Mouse (Mus musculus) hematopoietic stem cell, adult 5-6 weeks (primary cell): ENCODE measurements at regions not wholly inside any gene's neighbourhood (a gene's known extent, or its start where the extent isn't known, plus 50 kb on each side); places are given as distances from the start of the nearest gene placed in this dataset.

ENCODE experiments used
- ATAC-seq, 2 experiments: fragments of 125-278 bp in 1 of 2; replicated peaks in 1 of 2; 2 replicates each; pipeline ENCODE4 v1.8.0; 2016 to 2017; ENCODE audit warnings: inconsistent platforms in 2 of 2, mild to moderate bottlenecking in 2 of 2, moderate number of reproducible peaks in 2 of 2, low read depth in 1 of 2, moderate TSS enrichment in 1 of 2; ENCODE audit not compliant: low FRiP score in 2 of 2, poor library complexity in 2 of 2, severe bottlenecking in 2 of 2, insufficient read depth in 1 of 2, low TSS enrichment in 1 of 2

DNA sequence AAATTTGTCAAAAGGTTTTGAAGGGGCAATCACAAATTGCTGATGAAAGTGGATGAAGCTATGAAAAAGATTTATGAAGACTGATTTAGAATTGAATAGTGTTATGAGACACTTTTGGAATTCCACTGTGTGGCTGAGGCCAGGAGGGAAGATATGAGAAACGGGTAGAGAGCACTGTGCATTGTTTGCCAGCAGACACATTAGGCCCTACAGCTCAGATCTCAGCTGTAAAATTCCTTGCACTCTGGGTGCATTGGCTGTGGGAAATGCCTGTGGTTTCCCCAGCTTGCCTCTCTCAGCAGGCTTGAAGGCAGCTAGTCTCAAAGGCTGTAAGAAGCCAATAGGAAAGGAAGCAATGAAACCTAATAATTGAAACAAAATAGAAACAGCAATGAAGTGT, 444.3 kb downstream of the Bckdhb start:
- ATAC-seq: peak; percentile 51 to 65; a peak in 3 of 4 replicates

DNA sequence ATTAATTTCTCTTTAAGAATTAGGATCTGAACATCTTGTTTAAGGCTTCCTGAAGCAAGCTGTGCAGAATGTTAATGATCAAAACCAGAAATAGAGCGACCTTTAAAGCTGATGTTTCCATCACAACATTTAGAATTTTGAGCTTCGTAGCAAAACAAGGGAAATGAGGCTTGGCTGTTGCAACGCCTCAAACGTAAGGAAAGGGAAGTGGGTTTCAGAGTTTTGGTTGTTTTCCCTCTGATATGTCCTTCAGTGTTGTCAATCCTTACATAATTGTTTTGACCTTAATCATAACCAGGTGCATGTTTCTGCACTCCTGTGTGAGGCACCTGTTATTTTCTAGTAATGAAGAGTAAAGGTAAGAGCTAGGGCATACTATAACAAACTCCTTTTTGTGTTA, 445.3 kb downstream of the Bckdhb start:
- ATAC-seq: peak; percentile 29 to 46; a peak in 2 of 4 replicates

DNA sequence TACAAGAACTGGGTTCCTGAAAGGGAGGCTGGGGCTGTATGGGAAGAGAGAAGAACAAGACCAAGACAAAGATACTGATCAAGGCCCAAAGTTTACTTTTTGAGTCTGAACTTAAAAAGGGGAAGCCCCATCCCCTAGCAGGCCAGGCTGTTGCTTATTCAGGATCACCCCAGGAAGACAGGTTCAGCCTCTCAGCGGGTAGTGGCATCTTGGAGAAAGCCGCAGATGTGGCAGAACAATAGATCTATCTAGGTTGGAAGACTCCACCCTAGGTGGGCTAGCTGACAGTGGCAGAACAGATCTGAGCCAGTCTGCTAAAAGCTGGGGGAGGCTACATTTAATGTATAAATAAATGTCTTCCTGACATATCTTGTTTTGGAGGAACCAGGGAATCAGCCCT, 450.8 kb downstream of the Bckdhb start:
- ATAC-seq: no peak

DNA sequence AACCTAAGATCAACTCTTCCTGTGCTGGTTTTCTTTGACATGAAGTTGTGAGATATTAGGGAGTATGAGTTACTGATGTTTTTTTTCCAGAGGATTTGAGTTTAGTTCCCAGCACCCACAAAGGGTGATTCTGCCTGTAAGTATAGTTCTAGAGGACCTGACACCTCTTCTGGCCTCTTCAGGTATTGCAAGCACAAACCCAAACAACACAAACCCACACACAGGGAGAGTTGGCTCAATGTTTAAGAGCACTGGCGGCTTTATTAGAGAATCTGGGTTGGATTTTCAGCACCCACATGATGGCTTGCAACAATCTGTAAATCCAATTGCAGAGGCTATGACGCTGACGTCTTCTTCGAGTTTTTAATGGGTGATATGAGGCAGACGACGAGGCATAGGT, 451.7 kb downstream of the Bckdhb start:
- no peak for ATAC-seq

- no peak; a peak in 1 of 4 replicates for ATAC-seq
These were observed 457.0 kb downstream of the Bckdhb start for GRCm38 (mm10) chr9:84381942-84382341.

GRCm38 (mm10) chr9:84389831-84390230, 464.9 kb downstream of the Bckdhb start:
- ATAC-seq: no peak

DNA sequence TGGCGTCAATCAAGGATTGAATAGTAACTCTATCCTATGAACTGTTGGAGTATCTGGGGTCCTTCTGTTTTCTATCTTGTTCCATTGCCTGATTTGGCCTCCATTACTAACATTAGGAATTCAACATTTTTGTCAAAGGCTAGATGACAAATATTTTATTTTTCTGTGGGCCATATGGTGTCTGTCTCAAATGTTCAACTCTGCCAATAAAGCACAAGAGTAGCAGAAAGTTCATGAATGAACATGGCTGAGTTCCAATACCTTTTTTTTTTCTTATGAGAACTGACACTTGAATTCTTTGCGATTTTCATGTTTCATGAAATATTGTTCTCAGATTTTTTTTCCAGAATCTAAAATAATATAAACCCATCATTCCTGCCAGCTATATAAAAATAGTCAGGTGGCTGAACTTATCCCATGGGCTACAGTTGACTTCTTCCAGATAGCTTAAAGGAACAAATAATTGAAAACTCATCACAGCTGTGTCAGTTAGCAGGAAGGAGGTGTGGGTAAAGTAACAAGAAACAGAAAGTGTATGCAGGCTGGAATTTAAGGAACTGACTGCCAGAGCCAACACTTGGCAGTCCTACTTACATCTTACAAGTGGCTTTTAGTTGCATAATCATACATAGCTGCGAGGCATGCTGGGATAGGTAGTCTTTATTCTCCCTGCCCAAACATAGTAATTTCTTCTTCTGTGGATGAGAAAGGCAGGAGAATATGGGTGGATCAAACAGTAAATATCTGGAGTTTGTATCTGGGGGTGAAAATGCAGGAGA, 469.8 kb downstream of the Bckdhb start:
- peak; percentile 97 to 99 for ATAC-seq

DNA sequence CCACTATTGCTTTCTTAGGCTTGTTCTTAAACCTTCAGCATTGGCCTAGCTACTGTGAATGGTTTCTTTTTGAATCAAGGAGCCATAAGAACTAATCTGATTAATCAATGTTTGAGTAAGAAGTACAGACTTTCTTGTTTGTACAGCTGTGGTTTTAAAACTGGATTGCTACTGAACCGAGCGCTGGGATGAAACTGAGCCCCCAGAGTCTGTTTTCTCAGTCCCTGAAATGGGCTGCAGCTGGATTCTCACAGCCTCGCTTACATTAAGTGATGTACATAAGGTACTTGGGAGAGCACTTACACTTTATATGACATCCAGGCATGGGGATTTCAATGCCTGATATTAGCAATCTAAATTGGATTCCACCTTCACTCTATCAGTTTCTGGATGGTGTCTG, 474.5 kb downstream of the Bckdhb start:
- ATAC-seq: no peak

DNA sequence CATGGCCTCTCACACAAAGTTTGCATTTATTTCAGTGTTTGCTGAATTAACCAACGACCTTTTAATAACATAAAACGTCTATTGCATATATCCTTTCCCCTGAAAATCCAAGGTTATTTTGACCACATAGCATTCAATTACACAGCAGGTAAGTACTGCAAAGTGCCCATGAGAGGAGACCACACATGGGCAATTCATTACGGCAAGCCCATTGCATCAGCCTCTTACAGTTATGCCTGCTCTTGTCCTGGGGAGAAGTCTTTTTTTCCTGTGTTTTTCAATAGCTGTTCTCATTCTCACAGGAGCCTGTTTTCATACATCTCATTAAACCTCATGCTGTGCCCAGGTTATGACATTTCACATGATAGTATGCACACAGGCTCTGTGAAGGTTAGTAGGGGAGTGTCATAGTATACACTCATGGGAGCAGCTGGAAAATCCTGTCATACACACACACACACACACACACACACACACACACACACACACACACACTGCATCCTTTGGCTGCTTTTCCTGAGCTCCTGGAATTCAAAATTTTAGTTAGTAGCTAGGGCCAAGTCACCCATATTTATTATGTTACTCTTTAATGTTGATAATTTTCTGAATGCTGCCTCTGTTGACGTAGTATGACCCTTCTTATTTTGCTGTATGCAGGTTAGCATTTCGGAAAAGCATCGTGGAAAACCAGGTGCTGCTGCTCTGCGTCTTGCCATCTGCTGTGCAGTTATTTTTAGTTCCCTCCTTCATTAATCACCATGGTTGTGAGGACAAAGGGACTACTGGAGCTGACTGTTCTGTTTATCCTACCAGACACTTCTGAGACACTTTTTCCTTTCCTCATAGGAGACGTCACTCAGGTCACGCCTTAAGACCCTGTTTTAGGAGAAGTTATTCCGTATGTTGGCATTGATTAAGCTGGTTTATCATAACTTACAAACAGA, 483.6 kb downstream of the Bckdhb start:
- ATAC-seq: no peak
